Comparison of ENCODE assay signal across 8 mouse cellular contexts in the genomic region with DNA sequence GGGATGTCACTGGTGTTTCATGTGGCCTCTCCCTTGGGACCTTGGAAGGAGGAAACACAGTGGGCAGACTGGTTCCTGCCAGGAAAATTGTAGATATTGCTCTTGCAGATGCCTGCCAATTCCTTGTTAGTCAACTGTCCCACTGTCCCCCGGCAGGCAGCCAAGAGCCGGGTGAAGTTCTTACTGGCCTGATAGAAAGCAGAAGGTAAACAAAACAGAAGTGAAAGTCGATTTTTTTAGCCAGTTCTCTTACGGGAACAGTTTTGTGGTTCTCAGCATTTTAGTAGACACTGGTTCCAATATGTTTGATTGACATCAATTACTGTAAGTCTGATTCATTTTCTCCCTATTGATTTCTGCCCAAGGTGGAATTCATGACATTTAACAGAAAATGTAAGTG. TPM values are rescaled to one million over a fixed set of nuclear protein-coding genes. Genes with fewer than 3 reads are reported as not detected.
DNase-seq lines count a peak whose midpoint lies in the region; ATAC-seq and TF ChIP-seq lines count a peak whose summit lies in the region.
"Had no signal": no experiment of that assay in that cellular context is flagged by ENCODE, and none has a peak within 500 bp of the region (broad histone marks: within the 10 kb centered on the region; RNA-seq: fewer than 3 reads in every experiment).

No protein-coding gene starts in this region.

- H3K9me3 ChIP-seq in embryonic facial prominence, embryonic 15.5 days (replicated peaks): no peaks in the 10 kb centered on the region
- H3K9me3 ChIP-seq in forebrain, embryonic 12.5 days: no peaks in the 10 kb centered on the region
- H3K9me3 ChIP-seq: embryonic facial prominence, embryonic 12.5 days had no signal

- peaks cover 6% of the 10 kb centered on the region; the same call in 1 of the 2 replicates for H3K36me3 ChIP-seq in embryonic facial prominence, embryonic 15.5 days
- H3K36me3 ChIP-seq in myocyte (ENCODE audit: control insufficient read depth, insufficient read depth): no peaks in the 10 kb centered on the region
- H3K36me3 ChIP-seq in forebrain, embryonic 12.5 days (replicated peaks): peaks cover 6% of the 10 kb centered on the region

- peak; percentile 48 for DNase-seq in CD4-positive helper T cell, adult 2 months (ENCODE audit: low read depth, low spot score)
- peak; percentile 76 to 78 for DNase-seq in adrenal gland, adult 18-20 months (ENCODE audit: low spot score in 2 of 2)
- DNase-seq in heart, postnatal 4 days: peak; percentile 87
- DNase-seq in left cerebral cortex, postnatal 4 days: peak; percentile 84

- peaks cover 64% of the 10 kb centered on the region for H3K79me2 ChIP-seq in myocyte (ENCODE audit: control insufficient read depth, insufficient read depth)

- H3K4me3 ChIP-seq in embryonic facial prominence, embryonic 15.5 days (replicated peaks): no peak overlapping the region
- H3K4me3 ChIP-seq in myocyte: no peak overlapping the region
- H3K4me3 ChIP-seq in forebrain, embryonic 12.5 days (replicated peaks): no peak overlapping the region
- H3K4me3 ChIP-seq: embryonic facial prominence, embryonic 12.5 days had no signal

- H3K27me3 ChIP-seq in embryonic facial prominence, embryonic 15.5 days: no peaks in the 10 kb centered on the region
- H3K27me3 ChIP-seq in myocyte (ENCODE audit: control insufficient read depth, insufficient read depth, insufficient read length): no peaks in the 10 kb centered on the region
- no peaks in the 10 kb centered on the region for H3K27me3 ChIP-seq in forebrain, embryonic 12.5 days
- H3K27me3 ChIP-seq: embryonic facial prominence, embryonic 12.5 days had no signal

- 27% methylated on average over 4 of the region's 4 CpGs for WGBS in embryonic facial prominence, embryonic 15.5 days
- 76% methylated on average over 4 of the region's 4 CpGs for WGBS in forebrain, embryonic 12.5 days

- H3K9ac ChIP-seq in embryonic facial prominence, embryonic 15.5 days: no peak overlapping the region
- H3K9ac ChIP-seq in forebrain, embryonic 12.5 days: no peak overlapping the region
- H3K9ac ChIP-seq: embryonic facial prominence, embryonic 12.5 days had no signal

- intact Hi-C loops in left cerebral cortex, postnatal 4 days (cut with DNase I): no loop called here

- no peak for ATAC-seq in embryonic facial prominence, embryonic 15.5 days (ENCODE audit: insufficient number of reproducible peaks, low FRiP score, low TSS enrichment, low read depth)
- no peak for ATAC-seq in forebrain, embryonic 12.5 days (ENCODE audit: low FRiP score)

- H3K27ac ChIP-seq in embryonic facial prominence, embryonic 15.5 days (replicated peaks): peak overlapping the region; percentile 59; the same call in 1 of the 2 replicates
- H3K27ac ChIP-seq in forebrain, embryonic 12.5 days: no peak overlapping the region
- H3K27ac ChIP-seq: embryonic facial prominence, embryonic 12.5 days had no signal

- no peak for TF ChIP-seq POLR2A in myocyte (IDR thresholded peaks at IDR 0.05; ENCODE audit: insufficient read length, low read depth)

- H3ac ChIP-seq in myocyte (ENCODE audit: control insufficient read depth, insufficient read length): no peak overlapping the region

- H3K4me1 ChIP-seq in embryonic facial prominence, embryonic 15.5 days: peaks cover 39% of the 10 kb centered on the region
- peaks cover 6% of the 10 kb centered on the region; the same call in 1 of the 2 replicates for H3K4me1 ChIP-seq in forebrain, embryonic 12.5 days

- H3K4me2 ChIP-seq in embryonic facial prominence, embryonic 15.5 days (replicated peaks): no peak overlapping the region
- peak overlapping the region; percentile 75 for H3K4me2 ChIP-seq in myocyte (ENCODE audit: low read depth)
- no peak overlapping the region for H3K4me2 ChIP-seq in forebrain, embryonic 12.5 days
- H3K4me2 ChIP-seq: embryonic facial prominence, embryonic 12.5 days had no signal

TF ChIP-seq in myocyte, 11 proteins besides CTCF, POLR2A, EP300 and RAD21:
- no peak for TF ChIP-seq USF1 (IDR thresholded peaks at IDR 0.05; ENCODE audit: low read depth)
- TF ChIP-seq SRF (IDR thresholded peaks at IDR 0.05; ENCODE audit: control insufficient read depth, insufficient read length, low read depth): no peak
- no peak for TF ChIP-seq MYOD1 (IDR thresholded peaks at IDR 0.05; ENCODE audit: control insufficient read depth in 1 of 3, insufficient read length in 2 of 3, low read depth in 2 of 3)
- TF ChIP-seq E2F4 (IDR thresholded peaks at IDR 0.05; ENCODE audit: insufficient read depth): no peak
- TF ChIP-seq MYOG (IDR thresholded peaks at IDR 0.05; ENCODE audit: control insufficient read depth in 1 of 3, insufficient read depth in 1 of 3, insufficient read length in 2 of 3, low read depth in 2 of 3): no peak
- no peak for TF ChIP-seq CEBPB (IDR thresholded peaks at IDR 0.05; ENCODE audit: insufficient read depth, poor library complexity, severe bottlenecking)
- TF ChIP-seq TCF12 (IDR thresholded peaks at IDR 0.05; ENCODE audit: insufficient read depth, poor library complexity, severe bottlenecking): no peak
- TF ChIP-seq TCF3 (IDR thresholded peaks at IDR 0.05; ENCODE audit: insufficient read length, low read depth): no peak
- no peak for TF ChIP-seq POLR2AphosphoS2 (IDR thresholded peaks at IDR 0.05; ENCODE audit: insufficient read length, low read depth)
- TF ChIP-seq MAX (IDR thresholded peaks at IDR 0.05; ENCODE audit: low read depth): no peak
- TF ChIP-seq REST (IDR thresholded peaks at IDR 0.05; ENCODE audit: insufficient read depth, insufficient read length): no peak

RNA-seq across cellular contexts. Expression of gene Ptpn1, which starts 27.0 kb away (rescaled TPM):
- total RNA-seq in adrenal gland, adult 18-20 months (2021): 10 to 100 TPM; 56.6 to 64.4 TPM
- polyA plus RNA-seq in embryonic facial prominence, embryonic 15.5 days (2015; fragmentation: Nextera tagmentation; extraction: Ambion mirVana): 60.6 and 61.5 TPM in 2 replicates
- total RNA-seq in heart, postnatal 4 days (2021): 10 to 100 TPM; 37.7 to 38.1 TPM
- total RNA-seq in left cerebral cortex, postnatal 4 days (2021): 10 to 100 TPM; 66.8 to 68.7 TPM
- polyA plus RNA-seq in myocyte (2012; fragmentation: generic; extraction: Trizol): 45.0 TPM
- 94.1 and 104 TPM in 2 replicates for polyA plus RNA-seq in forebrain, embryonic 12.5 days (2016; fragmentation: Nextera tagmentation; extraction: Ambion mirVana)

RNA-seq across cellular contexts. Expression of gene Ripor3, which starts 51.6 kb away (rescaled TPM):
- 1 to 10 TPM; 1.8 TPM for total RNA-seq in adrenal gland, adult 18-20 months (2021)
- polyA plus RNA-seq in embryonic facial prominence, embryonic 15.5 days (2015; fragmentation: Nextera tagmentation; extraction: Ambion mirVana): 8.3 and 8.4 TPM in 2 replicates
- total RNA-seq in heart, postnatal 4 days (2021): under 1 TPM; 0.45 to 0.91 TPM
- total RNA-seq in left cerebral cortex, postnatal 4 days (2021): under 1 TPM; 0.52 to 0.64 TPM
- polyA plus RNA-seq in myocyte (2012; fragmentation: generic; extraction: Trizol): 0.94 TPM
- polyA plus RNA-seq in forebrain, embryonic 12.5 days (2016; fragmentation: Nextera tagmentation; extraction: Ambion mirVana): 0.24 and 0.82 TPM in 2 replicates
